Mouse (Mus musculus) limb, embryonic 15.5 days (tissue): Measurements from ENCODE around the gene Sec14l1. TPM values are rescaled to one million over a fixed set of nuclear protein-coding genes. Genes with fewer than 3 reads are reported as not detected.

Experiments used
- ATAC-seq: fragments of 200-750 bp; cut with Nextera tagmentation; 2 replicates; pipeline ENCODE4 v1.8.0; 2017; ENCODE audit warnings: low read depth, moderate TSS enrichment; ENCODE audit not compliant: insufficient number of reproducible peaks, low FRiP score, low TSS enrichment
- H3K27ac ChIP-seq: fragments of 300-500 bp; sonication (generic); 2 replicates; pipeline ENCODE4 v1.5.1; 2015; ENCODE audit warnings: moderate library complexity, mild to moderate bottlenecking, inconsistent platforms
- H3K27me3 ChIP-seq: fragments of 300-500 bp; sonication (generic); 2 replicates; pipeline ENCODE4 v1.6.1; 2015; ENCODE audit warnings: inconsistent platforms
- H3K36me3 ChIP-seq: fragments of 300-500 bp; sonication (generic); 2 replicates; pipeline ENCODE4 v1.6.1; 2015; ENCODE audit warnings: inconsistent platforms
- H3K4me1 ChIP-seq: fragments of 300-500 bp; sonication (generic); 2 replicates; pipeline ENCODE4 v1.6.1; 2015; ENCODE audit warnings: inconsistent platforms
- H3K4me2 ChIP-seq: fragments of 300-500 bp; sonication (generic); 2 replicates; pipeline ENCODE4 v1.6.1; 2015; ENCODE audit warnings: mild to moderate bottlenecking, inconsistent platforms
- H3K4me3 ChIP-seq: fragments of 300-500 bp; sonication (generic); 2 replicates; pipeline ENCODE4 v1.5.1; 2015; ENCODE audit warnings: mild to moderate bottlenecking, inconsistent platforms
- H3K9ac ChIP-seq: fragments of 300-500 bp; sonication (generic); 2 replicates; pipeline ENCODE4 v1.6.1; 2015; ENCODE audit warnings: inconsistent platforms
- H3K9me3 ChIP-seq: fragments of 300-500 bp; sonication (generic); 2 replicates; pipeline ENCODE4 v1.6.1; 2016; ENCODE audit warnings: inconsistent platforms
- WGBS: fragments of 180-500 bp; shearing (Covaris S2); methylation state at CpG from one replicate; pipeline ENCODE4 v1.1.7; 2015; 5-methylcytosine and 5-hydroxymethylcytosine counted together
- polyA plus RNA-seq: library from polyadenylated mRNA; unstranded; fragments of >200 nt; fragmentation: Nextera tagmentation; extraction: Ambion mirVana; gene quantifications from 2 replicates; pipeline ENCODE4 v1.2.1, GENCODE M21; 2015

Gene Sec14l1
- polyA plus RNA-seq, 1 experiment from 2014 or later = 59.2 TPM

DNA sequence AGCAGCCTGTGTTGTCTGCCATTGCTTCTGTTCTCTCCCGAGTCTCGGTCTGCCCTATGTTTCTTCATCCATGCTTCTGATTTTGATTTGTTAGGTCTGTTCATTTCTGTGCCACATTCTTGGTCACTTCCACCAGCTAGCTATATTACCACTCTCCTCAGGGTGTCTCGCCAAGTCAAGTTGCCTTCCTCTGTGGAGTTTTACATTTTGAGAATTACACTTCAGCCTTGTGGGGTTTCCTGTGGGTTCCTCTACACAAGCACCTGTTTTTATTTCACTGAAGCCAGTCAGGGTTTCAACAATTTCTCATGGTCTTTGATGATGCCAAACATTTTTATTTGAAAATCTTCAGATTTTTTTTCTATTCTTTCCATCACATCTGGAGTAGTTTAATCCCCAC is 67.8 kb downstream of the Sec14l1 start:
- no peak overlapping the region for H3K4me3 ChIP-seq
- no peaks in the 10 kb centered on the region for H3K9me3 ChIP-seq
- 67% methylated on average over 3 of the region's 3 CpGs for WGBS
- peaks cover 11% of the 10 kb centered on the region for H3K4me1 ChIP-seq
- no peak overlapping the region for H3K9ac ChIP-seq
- H3K27me3 ChIP-seq = no peaks in the 10 kb centered on the region
- no peak overlapping the region for H3K27ac ChIP-seq
- H3K36me3 ChIP-seq = no peaks in the 10 kb centered on the region
- ATAC-seq = no peak
- no peak overlapping the region for H3K4me2 ChIP-seq

DNA sequence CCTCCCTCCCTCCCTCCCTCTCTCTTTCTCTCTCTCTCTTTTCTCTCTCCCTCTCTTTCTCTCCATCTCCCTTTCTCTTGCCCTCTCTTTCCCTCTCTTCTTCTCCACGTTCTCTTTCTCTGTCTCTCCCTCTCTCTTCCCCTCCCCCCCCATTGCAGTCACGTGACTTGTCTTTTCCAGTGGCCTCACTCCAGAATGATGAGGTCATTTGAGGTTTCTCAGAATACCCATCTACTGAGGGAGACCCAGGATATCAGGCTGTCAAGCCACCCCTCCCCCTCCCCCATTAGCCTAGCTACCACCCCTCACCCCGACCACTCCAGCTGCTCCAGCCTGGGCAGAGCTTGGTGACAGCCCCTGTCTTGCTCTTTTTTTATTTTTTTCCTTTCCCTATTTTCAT is 68.3 kb downstream of the Sec14l1 start:
- H3K4me3 ChIP-seq = no peak overlapping the region
- no peaks in the 10 kb centered on the region for H3K9me3 ChIP-seq
- 72% methylated on average over 3 of the region's 3 CpGs for WGBS
- no peak overlapping the region for H3K27ac ChIP-seq
- peaks cover 11% of the 10 kb centered on the region for H3K4me1 ChIP-seq
- no peaks in the 10 kb centered on the region for H3K27me3 ChIP-seq
- no peak for ATAC-seq
- no peaks in the 10 kb centered on the region for H3K36me3 ChIP-seq
- H3K4me2 ChIP-seq = no peak overlapping the region
- H3K9ac ChIP-seq = no peak overlapping the region

DNA sequence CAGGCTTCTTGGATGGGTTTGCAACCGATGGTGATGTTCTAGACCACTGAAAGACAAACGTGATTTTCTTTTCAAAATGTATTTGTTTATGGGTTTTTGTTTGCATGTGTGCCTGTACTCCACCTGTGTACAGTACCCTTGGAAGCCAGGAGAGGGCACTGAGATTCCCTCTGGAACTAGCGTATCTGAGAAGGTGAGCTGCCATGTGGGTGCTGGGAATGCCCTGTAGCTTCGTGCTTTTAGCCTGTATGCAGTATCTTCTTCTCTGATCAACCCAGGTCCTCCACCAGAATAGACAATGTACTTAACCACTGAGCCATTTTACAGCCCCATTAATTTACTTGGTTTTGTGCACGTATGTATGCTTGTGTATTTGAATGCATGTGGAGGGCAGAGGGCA is 68.9 kb downstream of the Sec14l1 start:
- ATAC-seq = no peak
- WGBS = 78% methylated on average over 5 of the region's 5 CpGs
- no peaks in the 10 kb centered on the region for H3K27me3 ChIP-seq
- H3K9ac ChIP-seq = no peak overlapping the region
- 0 out of 2 replicates have a peak overlapping the region, but pooled peaks have one; percentile 48 for H3K27ac ChIP-seq
- no peaks in the 10 kb centered on the region for H3K36me3 ChIP-seq
- H3K4me1 ChIP-seq = peaks cover 11% of the 10 kb centered on the region
- H3K4me2 ChIP-seq = no peak overlapping the region
- H3K4me3 ChIP-seq = no peak overlapping the region
- no peaks in the 10 kb centered on the region for H3K9me3 ChIP-seq

- peaks cover 11% of the 10 kb centered on the region for H3K4me1 ChIP-seq
- no peak overlapping the region for H3K4me2 ChIP-seq
- H3K9me3 ChIP-seq = no peaks in the 10 kb centered on the region
- ATAC-seq = no peak
- H3K4me3 ChIP-seq = no peak overlapping the region
- H3K27me3 ChIP-seq = no peaks in the 10 kb centered on the region
- no peaks in the 10 kb centered on the region for H3K36me3 ChIP-seq
- WGBS = 28% methylated on average over 21 of the region's 21 CpGs
- H3K27ac ChIP-seq = peak overlapping the region; percentile 52
- H3K9ac ChIP-seq = no peak overlapping the region
Observed at GRCm38 (mm10) chr11:117185076-117185933, 70.3 kb downstream of the Sec14l1 start.

DNA sequence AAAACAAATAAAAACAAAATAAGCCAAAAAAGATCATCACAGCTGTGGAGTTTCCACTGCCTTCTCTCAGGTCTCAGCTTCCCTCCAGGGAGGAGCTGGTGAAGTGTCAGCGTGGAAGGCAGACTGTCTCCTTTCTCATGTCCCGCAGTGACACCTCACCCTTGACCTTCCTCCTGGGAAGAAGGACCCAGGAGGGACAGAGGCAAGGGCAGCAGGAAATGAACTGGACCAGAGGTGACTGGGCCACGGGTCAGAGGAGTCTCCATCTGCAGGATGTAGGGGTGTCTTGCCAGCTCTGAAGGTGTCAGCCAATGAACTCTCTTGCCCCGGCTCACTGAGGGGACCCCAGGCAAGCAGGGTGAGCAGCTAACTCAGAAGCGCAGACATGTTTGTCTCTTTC is 76.6 kb downstream of the Sec14l1 start:
- Histone ChIP-seq H3K27ac (no peak overlapping the region), H3K36me3 (no peaks in the 10 kb centered on the region), H3K9ac (no peak overlapping the region), H3K27me3 (no peaks in the 10 kb centered on the region), H3K4me2 (no peak overlapping the region), H3K4me3 (no peak overlapping the region), H3K4me1 (peaks cover 6% of the 10 kb centered on the region), H3K9me3 (no peaks in the 10 kb centered on the region)
- ATAC-seq = no peak
- 60% methylated on average over 5 of the region's 5 CpGs for WGBS

GRCm38 (mm10) chr11:117194475-117194937 is 79.5 kb downstream of the Sec14l1 start:
- no peak for ATAC-seq
- 65% methylated on average over 11 of the region's 11 CpGs for WGBS
- H3K4me2 ChIP-seq = no peak overlapping the region
- H3K36me3 ChIP-seq = no peaks in the 10 kb centered on the region
- no peak overlapping the region for H3K4me3 ChIP-seq
- no peaks in the 10 kb centered on the region for H3K9me3 ChIP-seq
- peaks cover 11% of the 10 kb centered on the region for H3K4me1 ChIP-seq
- H3K9ac ChIP-seq = no peak overlapping the region
- H3K27me3 ChIP-seq = peaks cover 14% of the 10 kb centered on the region
- H3K27ac ChIP-seq = no peak overlapping the region

DNA sequence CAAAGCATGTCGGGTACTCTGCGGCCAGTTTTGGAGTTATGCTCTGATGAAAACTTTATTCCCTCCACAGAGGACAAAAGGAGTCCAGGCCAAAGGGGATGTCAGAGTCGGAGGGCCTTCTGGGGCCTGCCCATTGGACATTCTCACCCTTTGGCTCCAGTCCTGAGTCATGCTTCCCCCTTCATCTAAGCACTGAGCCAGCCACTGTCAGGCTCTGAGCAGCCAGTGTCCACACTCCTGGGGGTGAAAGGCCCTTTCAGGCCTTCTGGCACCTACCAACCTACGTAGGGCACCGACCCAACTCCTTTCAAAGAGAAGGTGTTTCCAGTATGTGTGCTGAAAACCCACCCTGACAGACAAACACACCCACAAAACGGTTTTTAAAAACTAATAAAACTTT is 80.6 kb downstream of the Sec14l1 start:
- H3K4me1 ChIP-seq = peaks cover 22% of the 10 kb centered on the region
- ATAC-seq = no peak
- H3K4me2 ChIP-seq = no peak overlapping the region
- no peak overlapping the region for H3K4me3 ChIP-seq
- WGBS = 70% methylated on average over 6 of the region's 6 CpGs
- no peak overlapping the region for H3K9ac ChIP-seq
- H3K27me3 ChIP-seq = peaks cover 17% of the 10 kb centered on the region
- H3K9me3 ChIP-seq = no peaks in the 10 kb centered on the region
- no peaks in the 10 kb centered on the region for H3K36me3 ChIP-seq
- H3K27ac ChIP-seq = no peak overlapping the region

DNA sequence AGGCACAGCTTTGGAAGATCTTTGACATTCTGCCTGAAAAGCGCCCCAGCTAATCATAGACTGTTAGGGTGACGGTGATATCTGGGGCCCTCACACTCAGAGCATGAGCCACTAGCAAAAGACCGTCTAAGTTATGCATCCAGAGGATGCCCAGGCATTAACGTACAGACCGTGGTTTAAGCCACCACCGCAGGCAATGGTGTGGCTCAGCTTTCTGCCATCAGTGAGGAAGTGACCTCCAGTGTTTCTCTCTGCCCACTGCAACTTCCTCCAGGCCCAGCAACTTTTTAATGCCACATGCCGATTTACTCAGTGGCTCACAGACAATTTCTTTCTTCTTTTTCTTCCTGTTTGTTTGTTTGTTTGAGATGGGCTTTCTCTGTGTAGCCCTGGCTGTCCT is 81.7 kb downstream of the Sec14l1 start:
- Histone ChIP-seq H3K9me3 (no peaks in the 10 kb centered on the region), H3K27me3 (peaks cover 17% of the 10 kb centered on the region), H3K36me3 (no peaks in the 10 kb centered on the region), H3K4me2 (no peak overlapping the region), H3K4me3 (no peak overlapping the region), H3K9ac (no peak overlapping the region), H3K27ac (no peak overlapping the region), H3K4me1 (peaks cover 31% of the 10 kb centered on the region)
- WGBS = 76% methylated on average over 7 of the region's 7 CpGs
- ATAC-seq = no peak

DNA sequence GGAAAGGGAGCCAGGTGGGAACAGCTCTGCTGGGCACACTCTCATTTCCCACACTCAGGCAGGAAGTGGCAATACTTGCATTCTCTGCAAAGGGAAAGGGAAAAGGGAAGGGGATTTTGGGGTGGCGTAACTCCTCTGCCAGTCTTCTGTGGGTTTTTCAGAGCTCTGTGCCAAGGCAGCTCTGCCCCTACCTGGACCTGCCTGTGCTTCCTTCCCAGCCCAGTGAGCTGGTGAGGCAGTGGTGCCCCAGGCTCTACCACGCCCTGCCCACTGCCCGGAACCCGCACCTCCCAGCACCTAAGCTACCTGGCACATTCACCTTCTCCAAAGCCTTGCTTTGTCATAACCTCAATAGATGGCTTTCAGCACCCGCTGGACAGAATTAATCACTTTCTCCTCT is 83.2 kb downstream of the Sec14l1 start:
- WGBS = 77% methylated on average over 5 of the region's 5 CpGs
- H3K4me1 ChIP-seq = peaks cover 44% of the 10 kb centered on the region
- no peak overlapping the region for H3K27ac ChIP-seq
- no peak for ATAC-seq
- H3K27me3 ChIP-seq = peaks cover 17% of the 10 kb centered on the region
- no peak overlapping the region for H3K4me3 ChIP-seq
- H3K9me3 ChIP-seq = no peaks in the 10 kb centered on the region
- H3K4me2 ChIP-seq = no peak overlapping the region
- no peak overlapping the region for H3K9ac ChIP-seq
- no peaks in the 10 kb centered on the region for H3K36me3 ChIP-seq

DNA sequence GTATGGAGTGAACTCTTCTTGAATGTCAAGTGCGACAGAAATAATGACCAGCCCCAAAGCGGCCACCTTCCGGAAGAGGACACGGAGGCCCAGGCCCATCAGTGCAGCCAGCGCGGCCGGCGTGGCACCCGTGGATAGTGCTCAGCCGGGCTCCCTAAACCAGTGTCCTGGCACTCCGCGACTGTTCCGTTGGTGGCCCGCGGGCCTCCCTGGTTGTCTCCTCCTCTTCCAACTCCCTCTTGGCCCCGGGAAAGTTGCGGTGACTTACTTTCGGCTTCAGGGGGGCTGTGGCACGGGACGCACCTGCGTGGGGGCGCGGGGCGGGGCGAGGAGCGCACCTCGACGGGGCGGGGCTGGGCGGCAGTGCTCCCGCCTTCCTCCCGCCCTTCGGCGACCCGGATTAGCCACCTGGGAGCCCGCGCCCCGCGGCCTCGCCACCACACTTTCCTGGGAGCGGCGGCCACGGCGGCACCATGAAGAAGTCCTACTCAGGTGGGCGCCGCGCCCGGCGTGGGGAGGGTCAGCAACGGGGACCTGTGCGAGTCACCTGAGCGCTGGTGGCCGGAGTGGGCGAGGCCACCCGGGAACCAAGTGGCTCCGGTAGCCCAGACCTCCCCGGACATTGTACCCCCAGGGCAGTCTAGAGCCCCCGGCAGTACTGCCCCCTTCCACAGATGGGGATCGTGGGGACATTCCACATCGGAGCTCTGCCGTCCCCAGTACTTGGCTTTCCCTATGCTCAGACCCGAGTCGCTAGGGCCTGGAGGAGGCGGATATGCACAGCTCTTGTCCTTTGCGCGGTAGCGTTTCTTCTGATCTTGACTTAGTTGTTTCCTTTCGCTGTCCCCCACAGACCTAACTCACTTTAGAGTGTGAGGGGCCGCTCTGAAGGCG is 84.6 kb downstream of the Sec14l1 start, which contains the start of gene Sept9:
Gene Sept9, plus strand, starts transcription at position 380 of the 894 bp plus-strand sequence.
- ATAC-seq = no peak
- Histone ChIP-seq H3K4me2 (peak within 1 kb of the TSS; percentile 94), H3K4me3 (peak within 1 kb of the TSS; percentile 49), H3K9me3 (no peaks in the 10 kb centered on the region), H3K4me1 (peaks cover 56% of the 10 kb centered on the region), H3K36me3 (no peaks in the 10 kb centered on the region), H3K27me3 (peaks cover 17% of the 10 kb centered on the region), H3K9ac (peak within 1 kb of the TSS; percentile 27; the same call in 1 of the 2 replicates), H3K27ac (0 out of 2 replicates have a peak within 1 kb of the TSS, but pooled peaks have one; percentile 27)
- 1% methylated on average over 55 of the region's 70 CpGs for WGBS

- no peak overlapping the region for H3K9ac ChIP-seq
- H3K4me1 ChIP-seq = peaks cover 65% of the 10 kb centered on the region
- no peak overlapping the region for H3K4me3 ChIP-seq
- no peak overlapping the region for H3K4me2 ChIP-seq
- no peaks in the 10 kb centered on the region for H3K9me3 ChIP-seq
- 84% methylated on average over 12 of the region's 12 CpGs for WGBS
- peaks cover 17% of the 10 kb centered on the region for H3K27me3 ChIP-seq
- ATAC-seq = no peak
- no peak overlapping the region for H3K27ac ChIP-seq
- H3K36me3 ChIP-seq = no peaks in the 10 kb centered on the region
Observed at GRCm38 (mm10) chr11:117201846-117202245, 86.9 kb downstream of the Sec14l1 start.

- H3K4me1 ChIP-seq = peaks cover 79% of the 10 kb centered on the region
- H3K27ac ChIP-seq = no peak overlapping the region
Observed at GRCm38 (mm10) chr11:117204606-117205005, 89.6 kb downstream of the Sec14l1 start.

More at GRCm38 (mm10) chr11:117204606-117205005, 89.6 kb downstream of the Sec14l1 start:
- no peak for ATAC-seq
- H3K4me2 ChIP-seq = no peak overlapping the region
- H3K9me3 ChIP-seq = no peaks in the 10 kb centered on the region
- WGBS = 86% methylated on average over 8 of the region's 8 CpGs
- peaks cover 2% of the 10 kb centered on the region; the same call in 1 of the 2 replicates for H3K27me3 ChIP-seq
- no peak overlapping the region for H3K9ac ChIP-seq
- H3K36me3 ChIP-seq = no peaks in the 10 kb centered on the region
- no peak overlapping the region for H3K4me3 ChIP-seq
